Mouse (Mus musculus) R1 (cell line): ENCODE data around the gene Clcnkb.
A peak's percentile ranks its signal among the peaks of the same experiment; 100 is the strongest.

Experiments
- DNase-seq: peaks from one replicate; pipeline ENCODE4 v3.0.0-alpha.2; 2018; ENCODE audit warnings: low read depth, low spot score

The Clcnkb gene

DNA sequence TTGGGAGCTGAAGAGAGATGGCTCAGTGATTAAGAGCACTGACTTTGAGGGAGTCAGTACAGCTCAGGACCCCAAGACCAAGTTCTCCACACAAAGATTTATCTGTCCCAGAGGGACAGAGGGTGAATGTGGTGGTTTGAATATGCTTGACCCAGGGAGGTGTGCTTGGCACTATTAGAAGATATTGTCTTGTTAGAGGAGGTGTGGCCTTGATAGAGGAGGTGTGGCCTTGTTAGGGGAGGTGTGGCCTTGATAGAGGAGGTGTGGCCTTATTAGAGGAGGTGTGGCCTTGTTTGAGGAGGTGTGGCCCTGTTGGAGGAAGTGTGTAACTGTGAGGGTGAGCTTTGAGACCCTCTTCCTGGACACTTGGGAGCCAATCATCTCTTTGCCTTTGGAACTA lies 58.0 kb downstream of the Clcnkb start:
- peak; percentile 73 for DNase-seq
